Mouse (Mus musculus) adrenal gland, postnatal 10 days (tissue): Measurements from ENCODE around the gene Recql. TPM values are rescaled to one million over a fixed set of nuclear protein-coding genes. Genes with fewer than 3 reads are reported as not detected.

Experiments used
- total RNA-seq, 2 experiments: library from RNA; stranded (reverse); gene quantifications; 2 replicates each; pipeline ENCODE4 v1.2.3; 2021

The Recql gene
- total RNA-seq, 2 experiments from 2014 or later, result 13.9 to 17.8 TPM

Other genes with a start within 250 kb of the Recql start
- under 1 TPM in 1 of 2 experiments, not detected in 1; 0.76 TPM for gene Slco1a6, start 178.6 kb downstream of the Recql start, total RNA-seq
- not detected for gene Iapp, start 88.7 kb downstream of the Recql start, total RNA-seq
- gene Slco1a5, start 64.1 kb downstream of the Recql start, total RNA-seq, result not detected
- gene Pyroxd1, start 41.4 kb downstream of the Recql start, total RNA-seq, result 10 to 100 TPM in 1 of 2 experiments, 1 to 10 TPM in 1; 9.6 to 14.7 TPM
- 10 to 100 TPM; 32.5 to 35.0 TPM for gene Golt1b, start 134 bp upstream of the Recql start, total RNA-seq
- gene Spx, start 26.4 kb upstream of the Recql start, total RNA-seq, result under 1 TPM in 1 of 2 experiments, not detected in 1; 0.18 TPM
- 10 to 100 TPM in 1 of 2 experiments, 1 to 10 TPM in 1; 9.9 to 42.7 TPM for gene Gys2, start 86.0 kb upstream of the Recql start, total RNA-seq
- 100 to 1,000 TPM; 483 to 579 TPM for gene Ldhb, start 120.9 kb upstream of the Recql start, total RNA-seq
- 10 to 100 TPM; 22.2 to 23.9 TPM for gene Kcnj8, start 184.5 kb upstream of the Recql start, total RNA-seq